Mouse (Mus musculus): ENCODE measurements around the gene Tmem239.
"Not testable (repeated sequence)": the region's sequence is repeated elsewhere in the genome, so short reads cannot be mapped to it uniquely, and the experiment has no call there.

Gene Tmem239

DNA sequence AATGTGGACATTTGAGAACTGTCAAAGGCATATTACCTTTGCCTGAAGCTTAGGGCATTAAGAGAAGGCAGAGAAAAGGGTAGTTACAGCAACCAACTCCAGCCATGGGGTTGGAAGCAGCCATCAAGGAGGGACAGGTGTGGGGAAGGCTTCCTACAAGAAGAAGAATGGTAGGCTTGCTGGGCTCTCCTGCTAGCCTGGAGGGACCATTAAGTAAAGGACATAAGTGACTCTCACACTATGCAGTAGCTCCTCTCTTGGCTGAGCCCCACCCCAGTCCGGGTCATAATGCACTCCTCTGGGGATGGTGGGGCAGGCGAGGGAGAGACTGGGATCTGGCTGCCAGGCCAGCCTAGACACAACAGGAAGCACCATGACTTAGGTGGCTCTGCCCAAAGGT, at the start of gene Tmem239:
Gene Tmem239, plus strand, starts transcription at position 301 of the 400 bp plus-strand sequence.
- no peak for DNase-seq

DNA sequence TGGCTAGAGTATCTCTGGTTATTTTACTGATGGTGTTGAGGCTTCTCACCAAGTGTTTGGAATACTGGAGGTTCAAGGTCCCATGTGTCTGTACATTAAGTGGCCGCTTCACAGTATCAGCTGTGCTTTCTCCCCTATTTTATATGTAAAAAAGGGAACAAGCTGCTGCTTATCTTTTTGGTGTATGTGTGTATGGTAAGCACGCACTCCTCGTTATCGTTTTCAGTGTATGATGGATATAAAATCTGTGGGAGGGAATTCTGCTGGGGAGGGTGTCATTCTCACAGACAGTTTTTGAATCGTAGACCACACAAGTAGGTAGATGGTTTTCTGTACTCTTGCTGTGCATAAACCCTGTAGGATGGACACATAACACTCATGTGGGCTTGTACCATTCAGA, 48.7 kb upstream of the Tmem239 start:
- no peak for DNase-seq

DNA sequence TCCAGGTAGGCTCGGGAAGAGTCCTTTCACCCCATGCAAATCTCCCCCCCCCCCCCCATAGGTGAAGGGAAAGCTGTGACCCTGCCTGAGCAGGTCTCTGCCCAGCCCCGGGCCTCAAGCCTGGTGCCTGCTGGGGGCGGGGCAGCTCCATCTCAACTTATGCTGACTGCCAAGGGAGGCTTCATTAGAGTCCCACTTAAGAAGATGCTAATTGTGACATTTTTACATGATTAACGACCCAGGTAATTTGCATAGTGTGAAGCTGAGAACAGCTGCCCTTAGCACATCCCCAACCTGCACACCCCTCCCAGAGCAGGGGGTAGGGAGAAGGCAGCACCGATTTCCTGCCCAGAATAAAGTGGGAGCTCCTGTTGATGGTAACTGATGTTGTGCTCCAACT, 47.4 kb upstream of the Tmem239 start:
- DNase-seq: no peak

DNA sequence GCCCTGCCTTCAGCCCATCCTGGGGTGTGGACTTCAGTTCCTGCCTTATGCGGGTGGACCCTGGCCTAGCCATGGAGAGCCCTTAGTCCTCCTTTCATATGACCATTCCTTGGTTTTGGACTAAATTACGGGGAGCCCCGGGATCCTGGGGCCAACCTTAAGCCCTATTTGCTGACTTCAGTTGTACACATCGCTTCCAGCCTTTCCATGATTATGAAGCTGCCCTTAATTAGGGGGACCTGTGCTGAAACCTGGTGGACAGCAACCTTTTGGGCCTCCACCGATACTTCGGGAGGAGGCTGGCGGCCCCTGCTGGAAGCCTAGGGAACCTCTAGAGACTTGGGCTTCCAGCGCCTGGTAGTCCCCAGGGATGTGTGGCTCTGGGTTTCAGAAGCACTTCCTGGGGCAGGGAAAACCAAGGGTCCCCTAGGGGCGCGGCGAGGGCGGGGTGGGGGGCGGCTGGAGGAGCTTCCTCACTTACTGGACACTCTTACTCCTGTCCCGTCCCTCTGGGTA, 43.7 kb upstream of the Tmem239 start:
- DNase-seq: peak; percentile 64

DNA sequence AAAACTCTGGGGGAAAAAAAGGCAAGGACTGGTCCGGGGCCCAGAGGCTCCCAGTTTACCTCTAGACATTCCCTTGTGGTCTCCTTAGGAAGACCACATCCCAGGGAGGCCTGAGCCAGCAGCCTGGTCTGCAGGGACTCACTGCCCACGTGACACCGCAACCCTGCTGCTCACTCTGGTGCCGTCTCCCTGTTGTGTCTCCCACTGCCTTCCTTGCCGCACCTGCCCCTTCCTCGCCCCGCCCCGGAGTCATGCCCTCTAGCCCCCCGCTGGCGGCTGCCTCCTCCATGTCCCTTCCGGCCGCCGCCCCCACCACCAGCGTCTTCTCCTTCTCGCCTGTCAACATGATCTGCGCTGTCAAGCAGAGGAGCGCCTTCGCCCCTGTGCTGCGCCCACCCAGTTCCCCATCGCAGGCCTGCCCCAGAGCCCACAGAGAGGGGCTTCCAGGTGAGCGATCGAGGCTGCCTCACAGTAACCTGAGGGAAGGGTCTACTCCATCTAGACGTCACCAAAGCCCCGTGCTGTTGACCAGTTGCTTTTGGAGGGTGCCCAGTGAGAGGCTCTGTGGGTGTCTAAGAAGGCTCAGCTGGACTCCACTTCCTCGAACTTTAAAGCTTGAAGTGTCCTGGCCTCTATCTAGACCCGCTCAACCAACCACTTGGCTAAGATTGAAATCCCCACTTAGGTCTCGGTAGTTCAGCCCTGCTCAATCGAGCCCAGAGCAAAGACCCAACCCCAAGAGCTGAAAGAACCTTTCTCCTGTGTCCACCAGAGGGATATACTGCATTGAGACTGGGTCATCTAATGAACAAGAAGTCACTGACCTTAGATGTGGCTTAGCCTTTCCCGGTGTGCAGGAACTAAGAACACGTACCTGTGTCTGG, 40.8 kb upstream of the Tmem239 start:
- DNase-seq: no peak

DNA sequence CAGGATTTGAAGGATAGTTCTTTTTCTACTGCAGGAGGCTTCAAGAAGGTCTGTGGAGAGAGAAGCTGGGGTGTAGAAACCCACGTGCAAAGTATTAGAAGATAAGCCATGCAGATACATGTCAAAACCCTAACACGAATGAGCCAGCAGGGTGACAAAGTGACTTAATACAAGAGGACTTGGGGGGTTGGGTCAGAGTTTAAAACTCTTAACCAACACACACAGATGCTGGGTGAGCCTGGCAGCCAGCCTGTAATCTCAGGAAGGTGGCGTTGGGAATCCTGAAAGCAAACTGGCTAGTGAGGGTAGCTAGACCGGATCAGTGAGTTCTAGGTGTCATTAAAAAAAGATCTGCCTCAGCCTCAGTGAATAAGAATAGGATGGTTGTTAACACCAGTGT, 38.9 kb upstream of the Tmem239 start:
- no peak for DNase-seq

DNA sequence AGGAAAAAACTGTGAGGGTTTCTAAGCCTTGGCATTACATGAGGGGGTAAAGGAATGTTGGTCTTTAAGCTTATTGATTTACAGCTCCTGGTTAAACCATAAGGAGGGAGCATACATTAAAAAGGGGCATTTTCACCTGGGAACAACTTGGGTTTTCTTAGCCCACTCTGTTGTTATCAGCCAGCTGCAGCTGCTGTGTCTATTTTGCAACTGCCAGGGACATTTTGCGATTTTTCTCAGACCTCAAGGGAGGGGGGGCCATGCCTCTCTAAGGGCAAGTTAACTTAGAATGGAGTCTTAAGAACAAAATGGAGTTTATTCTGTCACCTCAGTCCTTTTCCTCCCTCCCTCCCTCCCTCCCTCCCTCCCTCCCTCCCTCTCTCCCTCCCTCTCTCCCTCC, 33.3 kb upstream of the Tmem239 start:
- not testable (repeated sequence) for DNase-seq

DNA sequence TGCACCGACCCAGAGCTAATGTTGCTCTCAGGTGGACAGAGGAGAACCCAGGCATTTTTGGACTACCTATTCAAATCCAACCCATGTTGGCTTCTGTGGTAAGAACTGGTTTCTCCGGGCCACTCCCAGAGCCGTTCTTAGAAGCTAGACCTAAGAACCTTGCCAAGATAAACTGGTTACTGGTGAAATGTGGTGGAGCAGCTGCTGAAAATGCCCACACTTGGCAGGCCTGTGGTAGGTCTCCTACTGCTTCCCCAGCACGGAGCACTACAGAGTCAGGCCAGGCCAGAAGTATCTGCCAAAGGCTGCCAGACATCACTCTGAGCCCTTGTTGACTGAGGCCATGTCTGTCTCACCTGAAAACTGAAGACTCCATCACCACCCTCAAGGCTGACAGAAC, 31.3 kb upstream of the Tmem239 start:
- no peak for DNase-seq

DNA sequence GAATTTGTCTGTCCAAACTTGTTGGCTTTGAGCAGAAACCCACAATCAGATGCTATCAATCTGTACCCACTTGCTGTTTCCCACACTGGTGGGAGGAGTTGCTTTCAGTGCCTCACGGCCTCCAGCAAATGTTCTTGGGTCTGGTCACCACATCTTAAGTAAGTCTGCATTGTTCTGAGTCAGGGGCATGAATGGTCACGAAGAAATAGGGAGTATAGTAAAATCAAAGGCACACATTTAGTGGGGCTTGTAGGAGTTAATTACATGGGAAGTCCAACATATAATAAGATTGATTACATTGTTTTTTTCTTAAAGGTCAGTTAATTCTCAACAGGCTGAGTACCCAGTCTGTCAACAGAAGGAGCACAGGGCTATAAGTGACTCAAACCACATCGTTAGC, 23.1 kb upstream of the Tmem239 start:
- no peak for DNase-seq

DNA sequence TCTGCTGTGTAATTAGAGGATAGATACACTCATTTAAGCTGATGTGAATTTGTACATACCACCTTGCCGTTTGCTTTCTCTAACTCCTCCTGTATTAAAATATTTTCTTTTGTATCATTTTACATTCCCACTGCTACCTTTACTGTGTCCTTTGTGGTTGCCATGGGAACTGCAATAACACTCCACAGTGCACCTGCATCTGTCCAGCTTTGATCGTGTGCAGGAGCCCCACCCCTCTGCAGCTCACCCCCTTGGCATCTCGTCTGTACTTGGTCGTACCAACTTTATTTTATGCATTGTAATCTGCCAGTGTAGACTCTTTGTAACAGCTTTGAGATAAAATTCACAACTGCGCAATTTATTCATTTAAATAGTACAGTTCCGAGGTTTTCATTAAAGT, 22.4 kb upstream of the Tmem239 start:
- DNase-seq: no peak

DNA sequence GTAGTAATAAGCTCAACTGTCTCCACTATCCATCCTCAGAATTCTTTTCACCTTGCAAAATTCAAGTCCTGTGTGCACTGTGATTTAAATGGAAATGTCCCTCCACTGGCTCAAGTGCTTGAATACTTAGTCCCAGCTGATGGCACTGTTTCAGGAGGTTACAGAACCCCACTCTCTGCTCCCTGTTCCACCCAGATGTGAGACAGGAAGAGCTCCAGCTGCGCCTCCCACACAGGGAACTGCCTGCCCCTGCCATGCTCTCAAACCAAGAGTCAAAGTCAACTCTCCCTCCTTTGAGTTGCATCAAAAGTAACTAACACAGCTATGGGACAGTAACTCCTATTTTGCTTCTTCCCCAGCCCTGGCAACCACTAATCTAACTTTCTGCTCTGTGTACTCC, 20.1 kb upstream of the Tmem239 start:
- DNase-seq: peak; percentile 51

DNA sequence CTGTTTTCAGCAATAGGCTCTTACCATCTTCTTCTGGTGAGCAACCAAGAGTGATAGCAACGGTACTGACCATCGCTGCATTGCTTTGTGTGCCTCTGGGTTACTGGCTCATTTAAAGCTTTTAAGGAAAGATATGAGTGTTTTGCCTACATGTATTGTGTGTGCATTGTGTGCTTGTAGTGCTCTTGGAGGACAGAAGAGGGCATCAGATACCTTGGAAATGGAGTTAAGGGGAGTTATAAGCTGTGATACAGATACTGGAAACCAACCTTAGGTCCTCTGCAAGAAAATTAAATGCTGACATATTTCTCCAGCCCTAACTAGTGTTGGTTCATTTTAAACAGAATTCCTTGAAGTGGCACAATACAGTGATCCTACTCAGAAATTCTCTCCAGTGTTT, 17.5 kb upstream of the Tmem239 start:
- DNase-seq: no peak

DNA sequence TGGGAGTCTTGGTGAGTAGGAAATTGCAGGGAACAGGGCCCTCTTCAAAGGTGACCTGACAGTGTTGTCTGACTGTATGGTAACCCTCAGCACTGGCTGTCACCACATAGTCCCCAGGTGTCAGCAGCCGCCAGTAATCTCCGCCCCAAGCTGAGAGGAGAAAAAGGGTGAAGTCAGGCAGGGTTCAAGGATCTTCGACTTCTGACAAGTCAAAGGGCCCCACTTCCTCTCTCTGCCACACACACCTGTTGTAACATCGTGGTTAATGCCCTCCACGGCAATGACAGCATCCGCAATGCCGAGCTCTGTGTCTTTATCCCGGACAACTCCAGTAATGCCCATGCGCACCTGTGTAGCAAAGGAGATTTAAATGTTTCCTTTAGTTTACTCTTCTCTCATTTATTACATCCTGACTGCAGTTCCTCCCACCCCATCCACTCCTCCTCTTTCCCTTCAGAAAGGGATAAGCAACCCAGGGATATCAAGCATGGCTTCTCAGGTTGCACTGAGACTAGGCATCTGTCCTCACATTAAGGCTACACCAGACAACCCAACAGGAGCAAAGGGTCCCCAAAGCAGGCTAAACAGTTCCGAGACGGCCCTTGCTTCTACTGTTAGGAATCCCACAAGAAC, 15.2 kb upstream of the Tmem239 start:
- no peak for DNase-seq

DNA sequence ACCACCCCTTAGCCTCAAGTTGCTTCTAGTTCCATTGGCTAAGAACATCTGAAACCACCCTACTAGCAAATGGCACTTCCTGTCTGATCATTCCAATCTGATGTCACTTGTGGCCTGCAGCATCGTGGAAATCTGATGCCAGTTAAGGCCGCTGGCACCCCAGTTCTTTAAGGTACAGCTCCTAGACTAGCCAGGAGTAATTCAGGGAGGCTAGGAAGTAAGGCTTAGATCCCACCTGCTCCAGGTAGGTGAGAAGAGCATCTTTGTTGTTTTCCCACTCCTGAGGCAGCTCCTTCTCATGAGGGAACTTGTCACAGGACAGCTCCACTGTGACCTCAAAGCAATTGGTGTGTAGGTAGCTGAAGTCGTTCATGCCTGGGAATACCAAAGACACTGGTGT, 13.4 kb upstream of the Tmem239 start:
- no peak for DNase-seq

DNA sequence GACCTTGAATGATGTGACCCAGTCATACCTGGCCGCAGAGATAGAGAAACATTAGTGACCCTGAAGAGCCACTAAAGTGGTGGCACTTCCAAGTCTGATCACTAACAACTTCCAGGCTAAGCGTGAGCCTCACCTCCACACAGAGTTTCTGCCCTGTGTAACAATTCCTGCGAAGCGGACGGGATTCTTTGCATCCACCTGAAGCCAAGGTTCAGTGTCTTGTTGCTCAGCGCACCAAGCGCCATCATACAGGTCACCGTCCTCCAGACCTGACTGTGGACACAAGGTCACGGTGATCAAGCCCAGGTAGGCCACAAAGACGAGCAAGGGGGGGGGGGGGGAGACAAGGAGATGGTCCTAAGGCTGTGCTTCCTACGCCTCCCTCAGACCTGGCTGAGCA, 10.6 kb upstream of the Tmem239 start:
- no peak for DNase-seq

DNA sequence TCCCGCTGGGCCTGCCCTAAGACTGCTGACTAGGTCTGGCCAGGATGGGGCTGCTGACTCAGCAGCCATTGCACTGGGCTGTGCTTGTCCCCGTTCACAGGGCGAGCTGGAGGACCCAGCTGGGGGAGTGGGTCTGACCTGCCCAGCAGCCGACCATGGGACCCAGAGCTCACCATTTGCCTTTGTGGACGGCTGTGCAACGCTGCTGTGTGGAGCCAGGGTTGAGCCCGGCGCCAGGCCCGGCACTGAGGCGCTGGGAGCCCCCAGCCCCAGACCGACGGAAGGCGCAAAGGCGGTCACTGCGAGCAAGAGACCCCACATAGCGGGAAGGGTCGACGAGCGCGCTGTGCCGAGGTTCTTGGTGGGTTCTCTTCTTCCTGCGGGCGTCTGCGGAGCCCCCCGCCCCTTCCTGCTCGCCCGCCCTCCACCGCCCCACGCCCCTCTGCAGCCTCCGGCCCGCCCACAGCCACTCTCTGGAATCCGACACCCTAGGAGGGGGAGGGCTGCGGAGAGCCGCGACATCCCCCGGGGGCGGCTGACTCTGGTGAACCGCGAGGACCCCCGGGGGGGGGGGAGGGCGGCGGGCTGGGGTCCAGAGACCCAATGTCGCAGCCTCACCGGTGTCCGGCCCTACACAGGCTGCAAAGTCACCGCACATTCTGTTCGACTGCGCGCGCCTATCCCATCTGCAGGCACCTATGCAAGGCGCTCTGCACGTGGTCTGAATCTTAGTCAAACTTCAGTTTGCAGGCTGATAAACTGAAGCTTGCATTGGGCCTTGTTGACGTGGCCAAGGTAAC, 8.9 kb upstream of the Tmem239 start, which contains the start of gene Cpxm1:
Gene Cpxm1, minus strand, starts transcription at position 389 of the 800 bp plus-strand sequence.
- DNase-seq: no peak

DNA sequence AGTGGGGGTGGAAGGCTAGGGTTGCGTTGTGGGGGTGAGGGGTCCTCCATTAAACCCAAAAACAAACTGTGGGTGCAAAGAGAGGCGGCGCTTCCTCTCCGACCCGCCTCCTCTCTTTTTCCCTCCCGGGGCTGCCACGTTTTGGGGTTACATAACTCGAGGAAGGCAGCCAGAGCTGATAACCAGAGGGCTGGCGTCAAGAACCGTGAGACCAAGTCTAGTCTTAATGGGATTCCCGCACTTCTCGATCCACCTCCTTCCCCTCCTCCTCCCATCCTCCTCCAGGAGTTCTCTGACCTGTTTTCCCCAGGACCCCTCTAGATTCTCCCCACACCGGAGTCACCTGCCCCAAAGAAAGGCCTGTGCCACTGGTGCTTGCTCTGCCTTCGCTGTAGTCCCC, 8.2 kb upstream of the Tmem239 start:
- DNase-seq: peak; percentile 15

DNA sequence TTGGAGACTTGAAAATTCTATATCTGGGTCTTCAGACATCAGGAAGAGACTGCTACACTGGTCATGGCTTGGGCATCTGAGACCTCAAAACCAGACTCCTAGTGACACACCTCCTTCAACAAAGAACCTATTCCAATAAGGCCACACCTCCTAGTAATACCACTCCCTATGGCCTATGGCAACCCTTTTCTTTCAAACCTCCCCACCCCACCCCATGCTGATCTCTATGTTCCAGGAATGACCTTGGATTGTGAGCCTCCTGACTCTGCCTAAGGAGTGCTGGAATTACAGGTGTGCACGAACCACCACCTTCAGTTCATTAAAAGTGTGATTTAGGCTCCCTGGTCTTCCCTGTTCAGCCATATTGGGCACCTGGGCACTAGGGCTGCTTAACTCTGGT, 6.2 kb upstream of the Tmem239 start:
- DNase-seq: no peak

DNA sequence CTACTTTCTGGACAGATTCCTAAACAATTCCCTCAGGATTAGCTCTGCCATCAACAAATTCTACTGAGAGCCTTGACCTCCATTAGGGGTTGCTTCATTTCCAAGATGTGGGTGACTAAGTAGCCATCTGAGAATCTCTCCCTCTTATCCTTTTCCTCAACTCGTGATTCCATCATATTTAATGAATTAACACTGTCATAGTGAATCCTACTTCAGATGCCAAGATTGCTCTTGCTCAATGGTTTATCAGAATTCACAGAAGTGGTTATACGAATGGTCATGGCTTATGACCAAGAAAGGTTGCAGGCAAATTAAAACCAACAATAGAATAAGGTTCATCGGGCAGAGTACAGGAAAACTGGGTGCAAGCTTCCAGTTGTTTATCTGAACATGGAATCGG, 4.4 kb upstream of the Tmem239 start:
- DNase-seq: no peak

DNA sequence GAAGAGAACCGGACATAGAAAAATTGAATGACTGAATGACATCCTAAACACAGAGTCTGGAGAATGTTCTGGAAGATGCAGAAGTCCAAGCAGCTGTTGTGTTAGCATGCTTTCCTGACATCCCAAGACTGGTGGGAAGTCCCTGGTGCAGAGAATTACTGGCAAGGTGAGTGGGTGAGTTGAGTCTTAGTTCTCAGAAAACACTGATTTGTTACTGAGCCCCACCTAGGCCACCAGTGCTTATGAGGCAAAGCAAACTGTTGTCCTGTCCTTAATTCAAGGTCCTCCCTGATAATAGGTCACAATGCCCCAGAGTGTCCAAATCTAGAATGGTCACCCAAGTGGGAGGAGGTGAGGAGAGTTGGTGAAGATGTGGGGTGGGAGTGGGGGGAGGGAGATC, 1.3 kb upstream of the Tmem239 start, which contains the start of the genes Gm28372 and 1700020A23Rik:
Gene Gm28372, plus strand, starts transcription at position 301 of the 400 bp plus-strand sequence.
Gene 1700020A23Rik, plus strand, starts transcription at position 321 of the 400 bp plus-strand sequence.
- no peak for DNase-seq

DNA sequence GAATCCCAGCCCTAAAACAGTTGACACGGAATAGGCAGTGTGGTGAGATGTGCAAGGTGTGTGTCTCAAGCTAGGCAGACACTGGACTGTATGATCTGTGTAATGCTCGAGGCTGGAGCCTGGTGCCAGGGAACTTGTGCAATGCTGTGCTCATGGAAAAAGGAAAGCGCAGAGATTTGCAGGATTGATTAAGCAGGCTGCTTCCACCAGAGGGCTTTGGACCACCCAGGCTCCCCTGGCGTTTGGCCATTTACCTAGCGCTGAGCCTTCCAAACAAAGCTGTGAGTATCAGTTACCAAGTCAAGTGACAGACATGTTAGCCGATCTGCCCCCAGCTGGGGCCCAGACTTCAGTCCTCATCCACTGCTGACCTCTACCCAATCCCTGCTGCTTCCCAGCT, 1.9 kb downstream of the Tmem239 start:
- no peak for DNase-seq

DNA sequence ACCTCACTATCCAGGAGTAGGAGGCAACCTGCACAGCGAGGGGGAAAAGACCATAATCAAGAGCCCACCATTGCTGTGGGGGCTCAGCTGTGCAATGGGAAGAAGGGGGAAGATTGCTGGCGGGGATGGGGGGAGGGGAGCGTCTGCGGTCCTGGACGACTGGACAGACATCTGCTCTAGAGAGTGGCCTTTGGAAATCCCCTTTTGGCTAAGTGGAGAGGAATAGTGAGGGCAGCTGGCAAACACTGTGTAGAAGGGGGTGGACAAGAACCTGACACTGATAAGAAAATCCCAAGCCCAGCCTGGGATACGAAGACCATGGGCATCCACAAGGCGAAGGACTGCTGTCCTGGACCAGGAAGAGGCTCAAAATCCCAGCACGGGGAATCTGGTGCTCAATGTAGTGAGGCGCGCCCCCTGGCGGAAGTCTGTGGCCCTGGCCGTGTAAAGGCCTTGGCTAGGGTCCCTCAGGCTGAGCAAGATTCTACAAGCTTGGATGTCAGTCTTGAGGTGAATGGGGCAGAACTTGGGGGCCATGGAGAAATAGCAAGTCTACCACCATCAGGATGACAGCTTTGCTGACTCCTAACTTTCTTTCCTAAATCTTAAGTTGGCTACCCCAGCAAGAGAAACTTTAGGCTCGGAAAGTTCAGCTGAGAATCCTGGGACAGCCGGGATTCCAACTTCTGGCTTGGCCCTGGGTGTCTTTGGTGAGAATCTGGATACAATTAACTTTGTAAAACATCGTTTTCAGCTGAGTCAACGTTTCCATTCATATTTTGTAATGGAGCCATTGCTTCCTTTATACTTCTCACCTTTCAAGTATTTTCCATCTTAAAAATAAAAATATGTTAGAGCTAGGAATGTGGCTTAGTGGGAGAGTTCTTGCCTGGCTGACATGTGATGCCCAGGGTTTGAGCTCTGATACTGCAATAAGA, 5.5 kb downstream of the Tmem239 start:
- peak; percentile 90 for DNase-seq
